24 mouse cellular contexts compared by ENCODE assay signal in the genomic region with DNA sequence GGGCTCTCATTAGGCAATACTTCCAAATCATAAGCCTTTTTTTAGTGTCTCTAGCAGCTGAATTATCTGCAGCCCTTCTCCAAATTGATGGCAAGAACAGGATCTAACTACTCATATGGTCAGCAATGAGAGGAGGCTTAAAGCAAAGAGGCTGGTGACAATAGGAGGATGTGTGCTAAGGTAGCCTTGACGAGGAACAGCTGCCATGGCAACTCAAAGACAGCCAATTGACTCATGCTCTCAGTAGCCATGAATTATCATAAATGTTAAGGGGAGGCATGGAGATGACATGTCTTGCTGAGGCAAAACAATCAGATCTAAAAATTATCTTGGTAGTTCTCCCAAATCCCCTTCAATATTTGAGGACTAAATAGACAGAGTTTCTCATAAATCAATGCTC.
"Had no signal": no experiment of that assay in that cellular context is flagged by ENCODE, and none has a peak within 500 bp of the region (broad histone marks: within the 10 kb centered on the region; RNA-seq: fewer than 3 reads in every experiment).

No protein-coding gene starts in this region.

- DNase-seq: kidney, postnatal 25 days; layer of hippocampus, adult 9-11 months; liver; lung, adult 18-20 months; lung, postnatal 10 days; lung, postnatal 36 days; midbrain, embryonic 14.5 days; right cerebral cortex, adult 18-20 months; right cerebral cortex, postnatal 14 days; spleen, adult 18-20 months; thymus, adult 18-20 months; thymus, postnatal 36 days had no signal

- H3K27me3 ChIP-seq: limb, embryonic 13.5 days; liver, embryonic 12.5 days; liver, embryonic 15.5 days; lung, embryonic 15.5 days; megakaryocyte, embryonic 14.5 days; neural tube, embryonic 12.5 days; neural tube, embryonic 15.5 days; stomach, embryonic 15.5 days had no signal

- H3K4me3 ChIP-seq: layer of hippocampus, adult 2 months; limb, embryonic 10.5 days; limb, embryonic 13.5 days; liver, embryonic 12.5 days; liver, embryonic 15.5 days; lung, embryonic 15.5 days; megakaryocyte, embryonic 14.5 days; midbrain, embryonic 10.5 days; neural tube, embryonic 12.5 days; neural tube, embryonic 15.5 days; stomach, embryonic 15.5 days had no signal

- H3K9ac ChIP-seq: limb, embryonic 13.5 days; liver, embryonic 12.5 days; liver, embryonic 15.5 days; lung, embryonic 15.5 days; neural tube, embryonic 12.5 days; neural tube, embryonic 15.5 days; stomach, embryonic 15.5 days had no signal

- H3K27ac ChIP-seq: kidney, postnatal 0 days; layer of hippocampus, adult 2 months; limb, embryonic 10.5 days; limb, embryonic 13.5 days; liver, embryonic 12.5 days; liver, embryonic 15.5 days; lung, embryonic 15.5 days; midbrain, embryonic 10.5 days; neural tube, embryonic 12.5 days; neural tube, embryonic 15.5 days; stomach, embryonic 15.5 days had no signal

- H3K9me3 ChIP-seq: limb, embryonic 10.5 days; limb, embryonic 13.5 days; liver, embryonic 12.5 days; liver, embryonic 15.5 days; lung, embryonic 15.5 days; megakaryocyte, embryonic 14.5 days; midbrain, embryonic 10.5 days; neural tube, embryonic 12.5 days; neural tube, embryonic 15.5 days; stomach, embryonic 15.5 days had no signal

- H3K4me1 ChIP-seq: limb, embryonic 10.5 days; limb, embryonic 13.5 days; liver, embryonic 12.5 days; liver, embryonic 15.5 days; lung, embryonic 15.5 days; megakaryocyte, embryonic 14.5 days; neural tube, embryonic 12.5 days; neural tube, embryonic 15.5 days; stomach, embryonic 15.5 days had no signal

- ATAC-seq: liver, embryonic 12.5 days had no signal

- H3K36me3 ChIP-seq: lung, embryonic 15.5 days; neural tube, embryonic 12.5 days; stomach, embryonic 15.5 days had no signal

- H3K4me2 ChIP-seq: limb, embryonic 13.5 days; liver, embryonic 12.5 days; liver, embryonic 15.5 days; lung, embryonic 15.5 days; neural tube, embryonic 12.5 days; neural tube, embryonic 15.5 days; stomach, embryonic 15.5 days had no signal
